Mouse (Mus musculus) heart, adult 8-10 months (tissue): ENCODE results near the gene Olfr1249. TPM values are rescaled to one million over a fixed set of nuclear protein-coding genes. Genes with fewer than 3 reads are reported as not detected.
"Not testable (repeated sequence)": the region's sequence is repeated elsewhere in the genome, so short reads cannot be mapped to it uniquely, and the experiment has no call there.

ENCODE experiments used
- DNase-seq: peaks from one replicate; pipeline ENCODE4 v3.0.0; 2022; ENCODE audit warnings: low spot score
- total RNA-seq, 4 experiments: library from RNA; stranded (reverse); gene quantifications; 2 replicates each; pipeline ENCODE4 v1.2.4; 2022

Gene Olfr1249
- not detected for total RNA-seq

- no peak for DNase-seq
These were observed at the start of gene Olfr1249 for GRCm38 (mm10) chr2:89634883-89635282. TSS of gene Olfr1249 (minus strand) at chr2:89634983.

DNA sequence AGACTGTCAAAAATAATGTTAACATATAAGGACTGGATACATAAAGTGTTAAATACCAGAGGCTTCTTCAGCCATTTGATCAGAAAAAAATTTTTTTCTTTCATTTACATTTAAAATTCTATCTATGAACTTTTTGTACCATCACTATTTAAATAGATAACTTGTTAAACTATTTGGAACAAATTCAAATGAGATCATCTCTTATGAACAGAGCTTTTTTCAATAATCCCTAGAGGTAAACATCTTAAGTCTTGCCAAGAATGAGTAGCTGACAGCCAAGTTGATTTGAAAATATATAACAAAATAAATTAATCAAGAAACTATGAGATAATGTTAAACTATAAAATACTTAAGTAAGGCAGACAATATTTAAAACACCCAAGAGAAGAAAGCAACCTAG is 37.1 kb upstream of the Olfr1249 start, which contains the start of gene Olfr1251:
TSS of gene Olfr1251 (minus strand) at position 101 of the 400 bp plus-strand sequence.
- DNase-seq: no peak

DNA sequence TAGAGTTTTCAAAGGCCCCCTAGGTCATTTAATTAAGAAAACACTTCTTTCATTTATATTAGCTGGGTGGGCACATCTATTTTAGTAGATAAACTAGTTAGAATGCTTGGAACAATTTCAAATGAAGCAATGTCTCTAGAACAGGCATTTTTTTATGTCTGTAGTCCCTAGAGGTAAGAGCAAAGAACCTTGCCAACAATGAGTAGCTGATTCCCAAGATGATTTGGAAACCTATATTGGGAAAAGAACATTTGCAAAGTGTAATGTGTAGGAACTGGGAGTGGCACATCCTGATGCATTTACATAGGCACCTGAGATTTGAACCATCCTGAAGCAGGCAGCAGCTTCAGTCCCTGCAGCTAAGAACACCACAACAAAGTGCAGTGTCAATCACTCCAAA is 26.6 kb upstream of the Olfr1249 start, which contains the start of gene Olfr1250:
TSS of gene Olfr1250 (minus strand) at position 101 of the 400 bp plus-strand sequence.
- no peak for DNase-seq

GRCm38 (mm10) chr2:89618145-89618544 is 16.6 kb downstream of the Olfr1249 start, which contains the start of gene Olfr1248:
TSS of gene Olfr1248 (minus strand) at chr2:89618245.
- not testable (repeated sequence) for DNase-seq

- DNase-seq: no peak
These were observed 20.8 kb downstream of the Olfr1249 start, which contains the start of gene Olfr1247 for GRCm38 (mm10) chr2:89614030-89614429. TSS of gene Olfr1247 (minus strand) at chr2:89614130.

GRCm38 (mm10) chr2:89593057-89593456 is 41.7 kb downstream of the Olfr1249 start, which contains the start of gene Olfr1246:
TSS of gene Olfr1246 (minus strand) at chr2:89593157.
- no peak for DNase-seq

Other genes with a start within 250 kb of the Olfr1249 start
- not detected for gene Olfr1238, start 225.3 kb downstream of the Olfr1249 start, total RNA-seq
- not detected for gene Olfr1239, start 214.6 kb downstream of the Olfr1249 start, total RNA-seq
- not detected for gene Olfr1240, start 192.0 kb downstream of the Olfr1249 start, total RNA-seq
- not detected for gene Olfr1241, start 147.9 kb downstream of the Olfr1249 start, total RNA-seq
- not detected for gene Olfr1242, start 136.6 kb downstream of the Olfr1249 start, total RNA-seq
- not detected for gene Olfr1243, start 103.5 kb downstream of the Olfr1249 start, total RNA-seq
- not detected for gene Olfr1245, start 56.5 kb downstream of the Olfr1249 start, total RNA-seq
- not detected for gene Olfr1246, start 41.8 kb downstream of the Olfr1249 start, total RNA-seq
- not detected for gene Olfr1247, start 20.9 kb downstream of the Olfr1249 start, total RNA-seq
- gene Olfr1248, start 16.7 kb downstream of the Olfr1249 start, total RNA-seq: not detected
- gene Olfr1250, start 26.5 kb upstream of the Olfr1249 start, total RNA-seq: not detected
- not detected for gene Olfr1251, start 37.0 kb upstream of the Olfr1249 start, total RNA-seq
- not detected for gene Olfr1252, start 90.0 kb upstream of the Olfr1249 start, total RNA-seq
- not detected for gene Olfr1253, start 122.1 kb upstream of the Olfr1249 start, total RNA-seq
- gene Olfr1254, start 158.6 kb upstream of the Olfr1249 start, total RNA-seq: not detected
- not detected for gene Olfr1255, start 177.1 kb upstream of the Olfr1249 start, total RNA-seq
- not detected for gene Olfr1256, start 206.6 kb upstream of the Olfr1249 start, total RNA-seq
- gene Olfr48, start 213.2 kb upstream of the Olfr1249 start, total RNA-seq: not detected
- gene Olfr1257, start 243.5 kb upstream of the Olfr1249 start, total RNA-seq: not detected